Mouse (Mus musculus) adrenal gland (tissue): ENCODE data around the gene Rap1a.

ENCODE experiments used
- intact Hi-C: fragments of 180-260 bp; cut with DNase I; formaldehyde crosslinking; loops from one replicate; pipeline ENCODE4 v1.15.1; 2025

Rap1a gene

DNA sequence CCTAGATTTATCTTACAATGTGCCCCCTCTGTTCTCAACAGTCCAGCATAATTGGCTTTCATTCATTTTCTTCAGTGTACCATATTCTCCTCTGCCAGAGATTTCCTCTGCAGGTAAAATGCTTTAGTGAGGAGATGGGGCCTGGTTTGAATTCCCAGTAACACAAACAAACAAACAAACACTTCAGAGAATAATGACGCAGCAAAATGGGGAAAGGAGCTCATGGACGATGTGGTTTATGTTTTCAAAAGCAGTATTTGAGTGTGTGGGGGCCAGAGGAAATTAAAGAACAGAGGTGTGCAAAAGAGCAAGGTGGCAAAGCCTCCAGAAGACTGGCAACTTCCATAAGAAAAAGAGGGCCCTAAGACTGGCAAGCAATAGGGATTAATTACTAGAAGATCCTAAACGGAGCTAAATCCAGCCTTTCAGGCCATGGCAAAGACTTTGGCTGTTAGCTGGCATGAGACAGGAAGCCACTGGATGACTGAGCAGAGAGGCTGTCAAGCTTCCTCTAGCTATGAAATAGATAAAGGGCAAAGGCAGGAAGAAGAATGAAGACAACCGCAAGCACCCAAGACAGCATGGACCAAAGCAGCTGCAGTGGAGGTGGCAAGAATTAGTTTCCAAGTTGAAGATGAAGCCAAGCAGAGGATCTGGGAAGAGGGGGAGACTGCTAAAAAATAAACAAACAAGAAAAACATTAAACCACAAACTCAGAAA, 37.8 kb downstream of the Rap1a start:
- intact Hi-C loops: no loop called here

DNA sequence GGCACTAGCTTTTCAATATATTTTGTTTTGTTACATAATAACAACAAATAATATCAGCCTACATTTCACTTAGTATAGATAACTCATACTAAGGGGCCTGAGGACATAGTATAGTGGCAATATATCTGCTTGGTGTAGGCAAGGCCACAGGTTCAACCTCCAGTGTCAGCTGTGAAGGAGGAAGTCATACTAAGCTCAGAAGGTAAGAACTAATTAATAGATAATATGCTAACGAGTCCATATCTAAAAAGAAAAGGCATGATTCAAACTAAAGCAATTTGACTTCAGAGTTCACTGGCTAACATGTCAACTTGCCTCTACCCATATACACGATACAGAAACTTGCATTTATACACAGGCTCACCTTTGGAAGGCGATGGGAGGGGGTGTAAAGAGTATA, 41.1 kb downstream of the Rap1a start:
- intact Hi-C loops: no loop called here

DNA sequence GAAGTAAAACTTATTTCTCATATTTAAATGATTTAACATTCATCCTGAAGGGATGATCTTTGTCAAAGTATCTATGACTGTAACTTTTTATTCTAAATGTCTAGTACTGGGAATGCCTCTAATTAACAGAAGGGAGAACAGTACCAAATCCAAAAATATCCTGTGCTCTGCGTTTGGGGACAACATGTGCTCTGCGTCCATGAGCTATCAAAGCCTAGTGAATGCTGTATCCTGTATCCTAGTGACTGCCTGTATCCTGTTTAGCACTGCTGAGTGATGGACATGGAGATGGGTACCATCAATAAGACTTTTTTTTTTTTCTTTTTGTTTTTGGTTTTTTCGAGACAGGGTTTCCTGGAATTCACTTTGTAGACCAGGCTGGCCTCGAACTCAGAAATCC, 42.5 kb downstream of the Rap1a start:
- intact Hi-C loops: no loop called here

DNA sequence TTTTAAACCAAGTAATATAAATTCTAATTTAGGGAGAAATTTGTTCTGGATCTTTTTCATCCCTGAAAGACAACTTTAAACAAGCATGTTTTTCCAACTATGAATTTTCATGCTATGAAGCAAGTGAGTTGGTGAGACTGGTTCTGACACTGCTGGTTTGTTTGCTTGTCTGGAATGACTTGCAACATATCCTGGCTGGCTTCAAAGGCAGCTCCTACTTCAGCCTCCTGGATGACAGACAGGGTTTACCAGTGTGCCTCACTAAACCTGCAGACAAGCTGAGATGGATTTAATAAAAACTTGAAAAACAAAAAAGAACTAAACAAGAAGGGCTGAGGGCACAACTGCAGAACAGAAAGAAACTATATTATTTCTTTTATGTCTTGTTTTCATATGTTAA, 43.0 kb downstream of the Rap1a start:
- intact Hi-C loops: no loop called here

DNA sequence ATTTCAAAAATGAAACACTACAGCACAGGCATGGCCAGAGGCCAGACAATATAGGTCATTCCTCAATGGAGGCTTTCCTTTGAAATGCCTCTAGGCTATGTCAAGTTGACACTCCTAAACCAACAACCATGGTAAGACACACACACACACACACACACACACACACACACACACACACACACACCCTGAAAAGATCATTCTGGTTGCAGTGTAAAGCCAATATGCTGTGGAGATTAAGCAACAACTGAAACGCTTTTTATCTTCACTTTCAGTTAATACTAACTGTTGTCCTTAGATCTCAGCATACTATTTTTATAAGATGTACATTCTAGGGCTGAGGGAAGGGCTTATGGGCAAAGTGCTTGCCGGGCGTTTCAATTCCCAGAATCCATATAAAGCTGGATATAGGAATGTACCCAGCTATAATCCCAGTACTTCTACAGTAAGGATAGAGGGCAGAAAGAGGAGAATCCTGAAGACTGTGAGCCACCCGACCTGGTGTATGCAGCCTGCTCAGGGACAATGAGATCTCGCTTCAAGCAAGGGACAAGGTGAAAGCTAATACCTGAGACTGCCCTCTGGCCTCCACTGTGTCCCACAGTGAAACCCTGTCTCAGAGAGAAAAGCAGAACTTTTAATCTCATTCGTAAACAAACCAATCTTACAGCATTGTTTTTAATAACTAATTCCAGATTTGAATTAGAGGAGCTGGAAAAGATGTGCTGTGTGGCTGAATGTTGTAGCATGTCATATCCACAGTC, 43.6 kb downstream of the Rap1a start:
- intact Hi-C loops: no loop called here

DNA sequence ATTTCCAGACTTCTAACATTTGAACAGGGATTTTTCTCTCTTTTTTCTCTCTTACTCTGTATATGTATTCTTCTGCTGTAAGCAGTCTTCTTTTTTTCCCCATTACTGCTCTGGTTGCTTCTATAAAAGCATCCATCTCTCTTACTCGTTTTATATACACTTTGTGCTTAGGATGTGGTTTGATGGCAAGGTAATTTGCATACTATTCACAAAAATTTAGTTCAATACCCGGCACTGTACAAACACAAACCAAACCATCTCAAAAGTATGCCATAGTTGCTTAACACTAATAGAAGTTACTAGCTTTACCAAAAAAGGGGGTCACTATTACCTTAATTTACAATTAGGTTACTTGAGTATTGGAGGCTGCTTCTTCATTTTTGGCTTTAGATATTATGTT, 44.6 kb downstream of the Rap1a start:
- intact Hi-C loops: no loop called here

DNA sequence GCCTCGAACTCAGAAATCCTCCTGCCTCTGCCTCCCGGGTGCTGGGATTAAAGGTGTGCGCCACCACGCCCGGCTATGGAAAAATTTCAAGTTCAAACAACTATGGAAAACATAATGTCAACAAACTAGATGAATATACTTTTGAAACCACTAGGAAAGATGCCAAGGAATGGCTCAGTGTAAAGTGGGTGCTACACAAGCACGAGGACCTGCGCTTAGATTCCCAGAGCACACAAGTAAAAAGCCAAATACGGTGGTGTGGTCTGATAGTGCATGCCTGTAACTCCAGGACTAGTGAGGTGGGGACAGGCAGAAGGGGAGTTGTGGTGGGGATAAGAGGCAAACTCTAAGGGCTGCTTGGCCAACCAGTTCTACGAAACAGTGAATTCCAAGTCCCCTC, 46.0 kb downstream of the Rap1a start:
- intact Hi-C loops: no loop called here

DNA sequence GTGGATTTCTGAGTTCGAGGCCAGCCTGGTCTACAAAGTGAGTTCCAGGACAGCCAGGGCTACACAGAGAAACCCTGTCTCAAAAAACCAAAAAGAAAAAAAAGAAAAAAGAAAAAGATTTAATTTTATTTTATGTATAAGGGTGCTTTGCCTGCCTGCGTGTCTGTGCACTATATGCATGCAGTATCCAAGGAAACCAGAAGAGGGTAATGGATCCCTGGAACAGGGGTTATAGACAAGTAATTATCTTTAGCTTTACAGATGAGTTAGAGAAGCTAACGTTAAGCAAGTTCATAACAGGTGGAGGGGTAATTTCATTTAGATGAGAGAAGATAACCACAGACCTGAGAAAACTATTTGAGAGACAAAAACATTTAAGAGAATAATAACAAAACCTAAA, 47.0 kb downstream of the Rap1a start:
- intact Hi-C loops: no loop called here

DNA sequence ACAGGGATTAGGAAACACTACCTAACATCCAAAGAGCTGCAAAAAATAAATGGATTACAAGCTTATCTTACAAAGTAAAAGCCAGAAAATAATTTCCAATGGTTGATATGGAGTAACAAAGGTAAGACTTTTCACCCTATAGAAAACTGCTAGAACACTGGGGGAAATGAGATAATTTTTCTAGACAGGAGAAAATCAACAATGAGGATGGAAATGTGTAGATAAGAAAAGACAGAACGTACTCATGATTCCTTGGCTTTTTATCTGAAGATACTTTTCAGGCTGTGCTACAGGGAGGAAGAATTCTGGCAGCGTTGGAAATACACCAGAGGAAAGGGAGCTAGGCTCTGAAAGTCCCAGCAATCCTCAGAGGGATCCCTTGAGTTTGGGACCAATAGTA, 50.3 kb downstream of the Rap1a start:
- intact Hi-C loops: no loop called here

DNA sequence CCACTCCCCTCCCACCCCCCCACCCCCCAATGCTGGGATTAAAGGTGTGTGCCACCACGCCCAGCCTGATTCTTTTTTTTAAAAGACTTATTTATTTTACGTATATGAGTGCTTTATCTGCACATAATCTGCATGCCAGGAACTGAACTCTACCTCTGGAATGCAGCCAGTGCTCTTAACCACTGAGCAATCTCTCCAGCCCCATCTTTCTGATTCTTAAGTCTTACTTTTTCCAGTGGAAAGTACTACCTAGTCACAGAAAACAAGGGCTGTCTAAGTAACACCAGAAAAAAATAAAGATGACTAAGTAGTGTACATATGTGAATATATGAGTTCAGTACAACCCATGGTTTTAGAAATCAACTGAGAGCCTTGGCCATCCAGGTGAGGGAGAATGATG, 54.6 kb downstream of the Rap1a start:
- intact Hi-C loops: no loop called here

DNA sequence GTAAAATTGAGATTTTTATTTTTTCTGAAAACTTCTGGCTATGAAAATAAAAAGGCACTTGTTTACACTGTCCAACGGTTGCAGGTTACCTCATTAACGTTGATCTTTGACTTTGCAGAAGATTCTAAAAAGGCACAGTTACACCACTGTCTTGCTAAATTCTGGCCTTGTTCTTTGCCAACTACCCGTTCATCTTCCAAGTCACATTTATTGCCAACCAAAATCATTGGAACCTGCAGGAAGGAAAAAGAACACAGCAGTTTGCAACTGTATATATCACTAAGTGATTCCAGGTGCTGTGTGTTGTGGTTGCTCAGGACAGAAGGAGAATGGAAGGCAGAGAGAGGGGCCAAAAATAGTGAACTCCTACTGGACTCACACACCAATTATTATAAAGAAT, 63.5 kb downstream of the Rap1a start:
- intact Hi-C loops: no loop called here

DNA sequence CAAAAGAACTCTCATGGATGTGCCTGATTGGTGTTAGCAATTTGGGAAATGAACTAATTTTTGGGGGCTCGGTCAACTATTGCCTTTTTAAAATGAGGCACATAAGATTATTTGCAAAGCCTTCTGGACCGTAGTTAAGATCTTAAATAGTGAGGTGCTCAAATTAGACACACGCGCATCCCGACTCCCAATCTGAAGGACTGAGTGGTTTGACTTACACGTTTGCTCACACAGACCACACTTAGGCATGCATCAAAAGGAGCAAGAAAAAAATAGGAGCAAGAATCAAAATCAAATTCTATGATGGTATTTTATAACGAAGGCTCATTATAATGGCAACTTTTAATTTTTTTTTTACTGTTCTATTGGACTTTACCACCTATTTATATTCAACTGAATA, 64.1 kb downstream of the Rap1a start:
- intact Hi-C loops: no loop called here

DNA sequence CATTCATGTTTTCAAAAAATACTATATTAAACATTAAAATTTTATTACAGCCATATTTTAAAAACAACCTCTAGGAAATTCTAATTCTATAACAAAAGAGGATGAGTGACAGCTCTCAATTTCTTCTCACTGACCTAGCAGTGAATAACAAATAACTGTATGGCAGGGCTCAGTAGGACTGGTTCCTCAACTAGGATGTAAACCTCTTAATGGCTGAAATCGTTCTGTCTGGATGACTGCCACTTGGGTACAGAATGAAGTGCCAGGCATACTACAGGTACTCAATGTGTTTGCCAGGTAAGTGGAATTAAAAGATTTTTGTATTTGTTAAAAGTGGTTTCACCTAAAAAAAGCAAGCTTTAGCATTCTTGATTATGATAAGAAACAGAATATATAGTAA, 65.0 kb downstream of the Rap1a start:
- intact Hi-C loops: no loop called here

DNA sequence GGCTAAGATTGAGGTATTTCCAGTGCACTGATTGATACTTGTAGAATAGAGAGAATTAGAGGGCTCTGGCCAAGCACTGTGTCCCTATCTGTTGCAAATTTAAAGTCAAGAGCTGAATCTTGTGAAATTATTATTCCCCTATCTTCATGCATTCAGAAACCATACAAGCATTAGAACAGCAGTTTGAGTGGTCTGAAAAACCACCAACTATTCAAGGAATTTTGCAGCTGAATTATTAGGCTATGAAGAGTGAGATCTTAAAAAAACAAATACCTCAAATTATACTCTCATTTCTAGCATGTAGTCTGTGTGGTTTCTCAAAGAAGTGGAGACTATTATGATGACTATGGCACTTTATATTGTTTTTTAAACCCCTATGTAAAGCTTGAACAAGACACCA, 65.9 kb downstream of the Rap1a start:
- intact Hi-C loops: no loop called here

DNA sequence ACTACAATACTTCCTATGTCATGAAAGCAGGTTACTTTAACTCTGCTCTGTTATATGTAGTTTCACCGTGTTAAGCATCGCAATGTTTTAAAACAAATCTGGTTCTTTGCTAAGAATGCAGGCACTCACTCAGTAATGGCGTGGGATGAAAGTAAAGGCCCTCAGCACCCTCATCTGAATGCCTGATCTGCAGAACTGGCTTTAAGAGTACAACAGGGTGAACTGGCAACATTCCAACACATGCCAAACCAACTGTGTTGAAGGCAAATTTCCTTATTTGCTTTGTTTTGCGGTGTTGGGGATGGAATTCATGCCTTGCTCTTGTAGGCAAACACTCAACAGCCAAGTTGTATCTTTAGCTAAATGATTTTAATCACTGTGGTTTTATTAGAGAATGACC, 67.6 kb downstream of the Rap1a start:
- intact Hi-C loops: no loop called here

DNA sequence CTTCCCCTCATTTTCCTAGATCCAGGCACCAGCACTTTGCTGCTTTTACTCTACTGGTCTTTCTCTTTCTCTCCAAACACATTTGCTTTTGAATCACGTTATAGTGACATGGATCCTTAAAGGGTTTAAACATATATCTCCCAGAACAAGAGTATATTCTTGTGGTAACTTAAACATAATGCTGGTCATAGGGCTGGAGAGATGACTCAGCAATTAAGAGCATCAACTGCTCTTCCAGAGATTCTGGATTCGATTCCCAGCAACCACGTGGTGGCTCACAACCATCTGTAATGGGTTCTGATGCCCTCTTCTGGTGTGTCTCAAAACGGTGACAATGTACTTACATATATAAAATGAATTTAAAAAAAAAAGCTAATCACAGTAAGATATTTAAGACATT, 68.8 kb downstream of the Rap1a start:
- intact Hi-C loops: no loop called here

DNA sequence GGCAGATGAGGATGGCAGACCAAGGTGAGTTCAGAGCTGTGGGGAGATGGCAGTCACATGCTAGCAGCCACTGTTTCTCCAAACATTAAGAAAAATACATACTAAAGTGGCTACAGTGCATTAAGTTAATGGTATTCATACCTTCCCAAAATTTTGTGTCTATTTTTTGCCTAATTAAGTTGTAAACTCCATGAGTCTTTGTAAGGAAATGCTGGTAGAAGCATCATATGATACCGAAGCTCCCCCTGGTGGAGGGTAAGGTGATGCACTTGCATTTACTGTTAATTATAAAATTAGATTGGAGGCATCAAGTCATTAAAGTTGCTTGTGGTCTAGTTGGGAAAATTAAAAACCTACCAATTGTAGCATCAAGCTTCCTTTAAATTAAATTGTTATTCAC, 75.1 kb downstream of the Rap1a start:
- intact Hi-C loops: loop anchor here (5.0 kb wide), 2 partner anchors 39 to 171 kb away; partner anchors contain the start of gene Ddx20

DNA sequence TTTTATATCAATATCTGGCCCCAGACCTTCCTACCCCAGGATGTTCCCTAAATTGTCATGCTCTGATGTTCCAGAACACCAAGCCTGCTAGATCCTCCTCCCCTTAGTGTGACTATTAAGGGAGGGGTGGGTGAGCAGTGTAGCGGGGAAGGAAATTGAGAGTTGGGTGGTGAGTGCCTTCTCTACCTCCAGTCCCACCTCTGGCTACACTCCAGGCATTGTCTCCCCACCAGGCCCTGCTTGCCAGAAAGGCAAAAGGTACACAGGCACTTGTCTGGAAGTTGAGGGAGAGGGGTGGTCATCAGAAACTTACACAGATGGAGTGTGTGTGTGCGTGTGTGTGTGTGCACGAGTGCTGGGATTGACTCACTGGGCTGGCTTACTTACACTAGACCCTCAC, 78.6 kb downstream of the Rap1a start:
- intact Hi-C loops: no loop called here

DNA sequence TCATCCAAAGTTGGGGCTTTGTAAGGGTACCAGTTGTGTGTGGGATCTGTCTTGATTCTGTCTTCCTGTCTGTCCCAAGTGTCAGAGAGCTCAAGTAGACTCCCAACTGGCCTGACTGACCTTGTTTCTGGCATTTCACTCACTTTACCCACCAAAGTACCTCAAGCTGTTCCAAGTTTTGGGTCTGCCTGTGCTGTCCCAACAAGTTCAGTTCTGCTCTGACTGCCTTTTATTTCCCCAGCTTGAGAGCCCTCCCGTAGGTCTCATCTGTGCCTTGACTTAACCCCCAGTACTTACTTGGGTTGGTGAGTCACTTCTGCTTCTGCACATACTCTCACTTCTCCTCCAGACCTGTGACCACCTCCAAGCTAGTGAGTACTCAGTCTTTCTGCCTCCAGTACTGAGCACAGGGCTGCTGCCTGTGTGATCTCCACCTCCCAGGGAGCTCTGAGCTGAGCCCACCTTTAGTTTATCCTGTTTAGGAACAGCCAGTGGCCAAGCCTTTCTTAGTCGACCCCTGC, 79.4 kb downstream of the Rap1a start:
- intact Hi-C loops: no loop called here

DNA sequence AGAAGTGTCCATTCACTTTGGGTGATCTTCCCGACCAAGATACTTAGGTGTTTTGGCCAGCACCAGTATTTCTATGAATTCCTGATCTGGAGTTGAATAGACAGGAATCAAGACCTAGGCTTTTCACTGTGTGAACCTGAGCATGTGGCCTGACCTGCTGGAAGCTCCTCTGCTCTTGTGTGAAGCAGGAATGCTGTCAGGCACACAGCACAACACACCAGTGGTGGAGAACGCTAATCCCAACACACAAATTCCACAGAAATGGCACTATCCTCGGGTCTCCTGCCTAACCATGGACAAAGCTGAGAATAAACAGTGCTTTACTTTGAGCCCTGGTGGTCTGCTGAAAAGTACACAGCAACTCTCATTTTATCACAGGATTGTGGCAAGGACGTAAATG, 80.6 kb downstream of the Rap1a start:
- intact Hi-C loops: no loop called here

DNA sequence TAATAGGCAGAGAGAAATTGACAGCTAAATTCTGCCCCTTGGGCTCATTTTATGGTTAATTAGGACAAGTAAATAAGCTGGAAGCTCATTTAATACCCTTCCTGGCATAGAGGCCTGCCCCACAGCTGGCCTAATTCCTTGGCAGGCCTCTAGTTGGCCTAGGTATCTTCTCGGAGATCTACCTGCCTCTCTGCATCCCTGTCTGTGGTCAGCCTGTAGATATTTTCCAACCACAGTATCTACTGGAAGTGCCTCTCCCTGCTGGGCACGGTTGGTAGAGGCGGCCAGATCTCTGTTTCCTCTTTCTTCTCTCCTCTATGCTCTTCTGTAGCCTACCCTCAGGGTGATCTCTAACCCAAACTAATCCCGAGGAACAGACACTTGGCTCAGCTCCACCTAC, 81.2 kb downstream of the Rap1a start:
- intact Hi-C loops: no loop called here

DNA sequence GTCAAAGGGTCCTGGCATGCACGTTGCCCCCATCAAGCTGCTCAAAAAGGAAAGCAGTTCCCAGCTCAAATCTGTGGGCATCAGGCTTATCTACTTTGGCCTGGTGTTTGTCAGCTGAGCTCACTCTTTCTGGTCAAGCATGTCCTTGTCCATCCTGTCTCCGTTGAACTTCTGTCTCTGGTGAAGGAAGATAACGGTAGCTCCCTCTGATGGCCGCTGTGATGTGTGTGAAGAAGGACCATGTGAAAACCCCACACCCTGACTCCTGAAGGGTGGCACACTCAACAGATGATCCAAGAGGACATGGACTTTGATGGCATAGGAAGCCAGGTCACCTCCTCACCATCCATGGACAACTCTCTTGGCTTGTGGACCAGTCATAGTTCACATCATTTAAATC, 82.4 kb downstream of the Rap1a start:
- intact Hi-C loops: no loop called here
